Mouse (Mus musculus): ENCODE measurements around the gene Mt1. TPM values are rescaled to one million over a fixed set of nuclear protein-coding genes. Genes with fewer than 3 reads are reported as not detected.
A peak's percentile ranks its signal among the peaks of the same experiment; 100 is the strongest.
"Not testable (repeated sequence)": the region's sequence is repeated elsewhere in the genome, so short reads cannot be mapped to it uniquely, and the experiment has no call there.

The Mt1 gene
- polyA plus RNA-seq, 1 experiment from 2014 or later, result 57.4 TPM

GRCm38 (mm10) chr8:94156092-94156491 is 22.8 kb upstream of the Mt1 start:
- Histone ChIP-seq H3K9me3 (ENCODE audit: low read depth, low read length) (no peaks in the 10 kb centered on the region), H3K36me3 (ENCODE audit: insufficient read depth) (no peaks in the 10 kb centered on the region), H3K4me1 (ENCODE audit: insufficient read depth) (0 out of 2 replicates have a peak, but pooled peaks cover 3% of the 10 kb centered on the region), H3K9ac (no peak overlapping the region), H3K27ac (ENCODE audit: low read depth) (no peak overlapping the region), H3K27me3 (ENCODE audit: insufficient read depth, low read length) (peaks cover 8% of the 10 kb centered on the region; the same call in 1 of the 2 replicates), H3K4me2 (no peak overlapping the region), H3K4me3 (ENCODE audit: low read depth, low read length) (no peak overlapping the region)
- 69% methylated on average over 4 of the region's 4 CpGs for WGBS
- TF ChIP-seq CTCF (IDR thresholded peaks at IDR 0.05; ENCODE audit: low read depth), result no peak
- peak; percentile 29 for DNase-seq
- no peak for ATAC-seq (ENCODE audit: insufficient read depth)

GRCm38 (mm10) chr8:94165772-94166171 is 13.1 kb upstream of the Mt1 start:
- not testable (repeated sequence) for H3K27ac ChIP-seq (ENCODE audit: low read depth); H3K4me1 ChIP-seq (ENCODE audit: insufficient read depth); H3K27me3 ChIP-seq (ENCODE audit: insufficient read depth, low read length); H3K4me3 ChIP-seq (ENCODE audit: low read depth, low read length); ATAC-seq (ENCODE audit: insufficient read depth); H3K36me3 ChIP-seq (ENCODE audit: insufficient read depth); H3K4me2 ChIP-seq; H3K9ac ChIP-seq; DNase-seq; H3K9me3 ChIP-seq (ENCODE audit: low read depth, low read length)
- WGBS, result 57% methylated on average over 8 of the region's 8 CpGs

DNA sequence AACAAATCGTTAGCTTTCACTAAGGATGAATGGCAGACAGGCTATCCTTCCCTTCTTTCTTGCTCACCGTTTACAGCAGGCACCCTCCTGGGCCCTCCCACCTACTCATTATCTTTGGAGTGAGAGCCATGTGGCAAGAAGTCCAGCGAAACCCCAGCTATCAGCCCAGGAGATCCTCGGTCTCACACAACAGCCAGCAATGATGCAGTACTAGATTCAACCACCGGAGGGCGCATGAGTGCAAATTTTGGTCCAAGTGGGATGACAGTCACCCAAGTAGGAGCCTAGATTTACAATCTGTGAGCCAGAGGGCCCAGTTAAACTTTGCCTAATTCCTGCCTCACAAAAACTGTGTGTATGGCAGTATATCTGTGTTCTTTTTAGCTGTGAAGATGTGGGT is 11.6 kb upstream of the Mt1 start:
- TF ChIP-seq CTCF (IDR thresholded peaks at IDR 0.05; ENCODE audit: low read depth), result peak; percentile 96
- H3K4me2 ChIP-seq, result 0 out of 2 replicates have a peak overlapping the region, but pooled peaks have one; percentile 15
- H3K27ac ChIP-seq (ENCODE audit: low read depth), result no peak overlapping the region
- ATAC-seq (ENCODE audit: insufficient read depth) (peak; percentile 76; the same call in 1 of the 2 replicates), DNase-seq (peak; percentile 96)
- 7% methylated on average over 6 of the region's 6 CpGs for WGBS
- no peak overlapping the region for H3K9ac ChIP-seq
- H3K36me3 ChIP-seq (ENCODE audit: insufficient read depth), result no peaks in the 10 kb centered on the region
- H3K27me3 ChIP-seq (ENCODE audit: insufficient read depth, low read length), result peaks cover 19% of the 10 kb centered on the region
- H3K9me3 ChIP-seq (ENCODE audit: low read depth, low read length), result no peaks in the 10 kb centered on the region
- 0 out of 2 replicates have a peak, but pooled peaks cover 7% of the 10 kb centered on the region for H3K4me1 ChIP-seq (ENCODE audit: insufficient read depth)
- H3K4me3 ChIP-seq (ENCODE audit: low read depth, low read length), result no peak overlapping the region

GRCm38 (mm10) chr8:94169547-94169946 is 9.3 kb upstream of the Mt1 start:
- ATAC-seq (ENCODE audit: insufficient read depth) (no peak), DNase-seq (no peak)
- no peak for TF ChIP-seq CTCF (IDR thresholded peaks at IDR 0.05; ENCODE audit: low read depth)
- peaks cover 42% of the 10 kb centered on the region for H3K27me3 ChIP-seq (ENCODE audit: insufficient read depth, low read length)
- H3K4me1 ChIP-seq (ENCODE audit: insufficient read depth), result 0 out of 2 replicates have a peak, but pooled peaks cover 7% of the 10 kb centered on the region
- H3K27ac ChIP-seq (ENCODE audit: low read depth), result no peak overlapping the region
- no peak overlapping the region for H3K4me3 ChIP-seq (ENCODE audit: low read depth, low read length)
- no peak overlapping the region for H3K9ac ChIP-seq
- no peaks in the 10 kb centered on the region for H3K9me3 ChIP-seq (ENCODE audit: low read depth, low read length)
- no peaks in the 10 kb centered on the region for H3K36me3 ChIP-seq (ENCODE audit: insufficient read depth)
- no peak overlapping the region for H3K4me2 ChIP-seq
- 79% methylated on average over 5 of the region's 5 CpGs for WGBS

GRCm38 (mm10) chr8:94171321-94171755 is 7.5 kb upstream of the Mt1 start:
- H3K4me3 ChIP-seq (ENCODE audit: low read depth, low read length), result peak overlapping the region; percentile 43

GRCm38 (mm10) chr8:94172075-94172808 is 6.6 kb upstream of the Mt1 start, which contains the start of gene Mt2:
Gene Mt2, plus strand, starts transcription at chr8:94172664.
- DNase-seq (peak; percentile 60), ATAC-seq (ENCODE audit: insufficient read depth) (peak; percentile 69)
- Histone ChIP-seq H3K27ac (ENCODE audit: low read depth) (peak within 1 kb of the TSS; percentile 18; the same call in 1 of the 2 replicates), H3K4me1 (ENCODE audit: insufficient read depth) (0 out of 2 replicates have a peak, but pooled peaks cover 7% of the 10 kb centered on the region), H3K4me3 (ENCODE audit: low read depth, low read length) (peak within 1 kb of the TSS; percentile 43), H3K9me3 (ENCODE audit: low read depth, low read length) (no peaks in the 10 kb centered on the region), H3K27me3 (ENCODE audit: insufficient read depth, low read length) (peaks cover 67% of the 10 kb centered on the region), H3K4me2 (peak within 1 kb of the TSS; percentile 75), H3K9ac (peak within 1 kb of the TSS; percentile 51), H3K36me3 (ENCODE audit: insufficient read depth) (no peaks in the 10 kb centered on the region)
- WGBS, result under 1% methylated on average over 55 of the region's 56 CpGs
- TF ChIP-seq CTCF (IDR thresholded peaks at IDR 0.05; ENCODE audit: low read depth), result no peak

More at GRCm38 (mm10) chr8:94171321-94171755, 7.5 kb upstream of the Mt1 start:
- Histone ChIP-seq H3K4me2 (peak overlapping the region; percentile 75), H3K27ac (ENCODE audit: low read depth) (no peak overlapping the region), H3K4me1 (ENCODE audit: insufficient read depth) (0 out of 2 replicates have a peak, but pooled peaks cover 7% of the 10 kb centered on the region), H3K9ac (no peak overlapping the region), H3K36me3 (ENCODE audit: insufficient read depth) (no peaks in the 10 kb centered on the region), H3K27me3 (ENCODE audit: insufficient read depth, low read length) (peaks cover 59% of the 10 kb centered on the region), H3K9me3 (ENCODE audit: low read depth, low read length) (no peaks in the 10 kb centered on the region)
- no peak for TF ChIP-seq CTCF (IDR thresholded peaks at IDR 0.05; ENCODE audit: low read depth)
- DNase-seq (peak; percentile 46), ATAC-seq (ENCODE audit: insufficient read depth) (no peak)
- 30% methylated on average over 10 of the region's 10 CpGs for WGBS
